Mouse (Mus musculus): ENCODE data around the gene Cd72. TPM values are rescaled to one million over a fixed set of nuclear protein-coding genes. Genes with fewer than 3 reads are reported as not detected.

The Cd72 gene
- polyA plus RNA-seq, 1 experiment: not detected

DNA sequence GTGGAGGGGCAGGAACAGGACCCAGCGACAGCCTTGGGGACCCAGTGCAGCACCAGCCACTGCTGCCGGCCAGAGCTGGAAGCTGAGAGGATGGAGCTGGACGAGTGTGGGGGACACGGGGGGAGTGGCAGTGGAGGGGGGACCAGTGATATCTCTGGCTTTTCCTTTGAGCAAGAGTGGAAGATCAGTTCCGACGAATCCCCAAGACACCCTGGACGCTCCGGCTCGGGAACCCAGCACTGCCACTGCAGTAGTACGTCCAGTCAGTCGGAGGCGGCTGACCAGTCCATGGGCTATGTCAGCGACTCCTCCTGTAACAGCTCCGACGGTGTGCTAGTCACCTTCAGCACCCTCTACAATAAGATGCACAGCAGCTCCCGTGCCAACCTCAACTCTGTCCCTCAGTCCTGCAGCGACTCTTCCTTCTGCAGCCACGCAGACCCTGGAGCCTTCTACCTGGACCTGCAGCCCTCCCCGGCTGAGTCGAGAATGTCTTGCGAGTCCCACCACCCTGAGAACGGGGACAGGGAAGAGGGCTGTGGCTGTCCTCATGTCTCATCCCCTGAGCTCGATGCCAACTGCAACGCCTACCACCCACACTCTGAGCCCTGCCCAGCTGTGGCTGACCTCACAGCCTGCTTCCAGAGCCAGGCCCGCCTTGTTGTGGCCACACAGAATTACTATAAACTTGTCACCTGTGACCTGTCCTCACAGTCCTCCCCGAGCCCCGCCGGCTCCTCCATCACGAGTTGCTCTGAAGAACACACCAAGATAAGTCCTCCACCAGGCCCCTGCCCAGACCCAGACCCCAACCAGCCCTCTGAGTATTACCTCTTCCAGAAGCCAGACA is 39.0 kb downstream of the Cd72 start:
- TF ChIP-seq CTCF (IDR thresholded peaks at IDR 0.05; ENCODE audit: low read depth, low read length) (no peak), POLR2A (IDR thresholded peaks at IDR 0.05; ENCODE audit: insufficient read depth, low read length) (no peak), EP300 (IDR thresholded peaks at IDR 0.05; ENCODE audit: insufficient read depth, low read depth, low read length) (no peak)
- H3K27ac ChIP-seq (ENCODE audit: insufficient read depth, low read length): no peak overlapping the region
- H3K4me3 ChIP-seq (ENCODE audit: low read depth, low read length): 0 out of 2 replicates have a peak overlapping the region, but pooled peaks have one; percentile 10
- H3K36me3 ChIP-seq (ENCODE audit: control insufficient read depth, insufficient read depth, low read length, poor library complexity, severe bottlenecking): no peaks in the 10 kb centered on the region
- H3K9me3 ChIP-seq (replicated peaks; ENCODE audit: control insufficient read depth, insufficient read depth, low read length, poor library complexity, severe bottlenecking): no peaks in the 10 kb centered on the region
- H3K4me1 ChIP-seq (ENCODE audit: control insufficient read depth, insufficient read depth, low read length): no peaks in the 10 kb centered on the region
- no peaks in the 10 kb centered on the region for H3K27me3 ChIP-seq (ENCODE audit: control insufficient read depth, insufficient read depth, low read length, poor library complexity, severe bottlenecking)
- H3K9ac ChIP-seq (ENCODE audit: low read depth, poor library complexity, severe bottlenecking): no peak overlapping the region

DNA sequence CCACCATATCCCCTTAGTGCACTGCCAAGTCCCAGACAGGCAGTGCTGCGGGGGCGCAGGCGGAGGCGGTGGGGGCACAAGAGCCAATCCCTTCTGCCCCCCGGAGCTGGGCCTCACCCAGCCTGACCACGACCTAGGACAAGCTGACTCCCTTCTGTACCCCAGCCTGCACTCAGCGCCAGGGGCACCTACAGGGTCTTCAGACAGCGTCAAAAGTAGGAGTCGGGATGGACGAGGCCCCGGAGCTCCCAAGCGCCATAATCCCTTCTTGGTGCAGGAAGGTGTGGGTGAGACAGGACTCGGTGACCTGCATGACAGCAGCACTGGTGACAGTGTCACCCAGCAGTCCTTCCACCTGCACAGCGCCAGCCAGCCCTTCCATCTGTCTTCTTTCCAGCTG is 39.7 kb downstream of the Cd72 start:
- Histone ChIP-seq H3K36me3 (ENCODE audit: control insufficient read depth, insufficient read depth, low read length, poor library complexity, severe bottlenecking) (no peaks in the 10 kb centered on the region), H3K27ac (ENCODE audit: insufficient read depth, low read length) (no peak overlapping the region), H3K9me3 (replicated peaks; ENCODE audit: control insufficient read depth, insufficient read depth, low read length, poor library complexity, severe bottlenecking) (no peaks in the 10 kb centered on the region), H3K9ac (ENCODE audit: low read depth, poor library complexity, severe bottlenecking) (no peak overlapping the region), H3K4me3 (ENCODE audit: low read depth, low read length) (no peak overlapping the region), H3K27me3 (ENCODE audit: control insufficient read depth, insufficient read depth, low read length, poor library complexity, severe bottlenecking) (no peaks in the 10 kb centered on the region), H3K4me1 (ENCODE audit: control insufficient read depth, insufficient read depth, low read length) (no peaks in the 10 kb centered on the region)
- TF ChIP-seq POLR2A (IDR thresholded peaks at IDR 0.05; ENCODE audit: insufficient read depth, low read length) (no peak), EP300 (IDR thresholded peaks at IDR 0.05; ENCODE audit: insufficient read depth, low read depth, low read length) (no peak), CTCF (IDR thresholded peaks at IDR 0.05; ENCODE audit: low read depth, low read length) (no peak)

DNA sequence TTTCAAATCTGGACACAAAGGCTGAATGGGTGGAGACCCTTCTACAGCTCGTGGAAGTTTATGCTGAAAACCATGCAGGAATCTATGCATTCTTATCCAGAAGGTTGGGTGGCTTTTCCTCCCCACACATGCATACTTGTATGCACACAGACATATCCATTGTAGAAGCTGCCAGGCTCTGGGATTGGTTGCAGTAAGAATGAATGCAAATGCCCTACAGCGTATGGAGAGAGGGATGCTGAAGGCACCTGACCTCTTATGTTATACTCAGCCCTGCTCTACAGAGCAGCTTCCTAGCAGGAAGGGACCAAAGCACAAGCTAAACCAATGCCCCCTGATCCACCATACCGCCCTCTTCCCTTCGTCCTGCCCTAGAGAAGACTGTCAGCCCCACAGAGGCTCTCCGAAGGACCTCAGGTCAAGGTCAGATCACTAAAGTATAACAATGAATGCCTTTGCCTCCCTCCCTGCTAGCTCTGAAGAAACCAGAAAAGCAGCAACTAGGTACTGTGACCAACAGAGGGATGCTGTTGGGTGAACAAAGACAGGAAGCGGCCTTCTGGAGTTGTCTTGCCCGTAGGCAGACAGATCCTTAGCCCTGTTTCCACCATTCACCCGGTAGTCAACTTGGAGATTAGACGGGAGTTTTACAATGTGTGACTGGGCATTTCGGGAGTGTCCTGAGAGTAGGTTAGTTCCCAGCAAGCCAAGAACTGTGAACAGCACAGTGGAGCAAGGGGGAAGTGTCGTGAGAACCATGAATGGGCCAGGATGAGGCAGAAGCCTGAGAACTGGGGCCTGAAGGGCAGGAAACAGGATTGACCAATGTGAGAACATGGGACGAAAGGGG is 47.1 kb downstream of the Cd72 start:
- Histone ChIP-seq H3K9me3 (replicated peaks; ENCODE audit: control insufficient read depth, insufficient read depth, low read length, poor library complexity, severe bottlenecking) (no peaks in the 10 kb centered on the region), H3K9ac (ENCODE audit: low read depth, poor library complexity, severe bottlenecking) (no peak overlapping the region), H3K4me1 (ENCODE audit: control insufficient read depth, insufficient read depth, low read length) (peaks cover 4% of the 10 kb centered on the region), H3K27ac (ENCODE audit: insufficient read depth, low read length) (peak overlapping the region; percentile 53), H3K4me3 (ENCODE audit: low read depth, low read length) (no peak overlapping the region), H3K36me3 (ENCODE audit: control insufficient read depth, insufficient read depth, low read length, poor library complexity, severe bottlenecking) (no peaks in the 10 kb centered on the region), H3K27me3 (ENCODE audit: control insufficient read depth, insufficient read depth, low read length, poor library complexity, severe bottlenecking) (no peaks in the 10 kb centered on the region)
- TF ChIP-seq CTCF (IDR thresholded peaks at IDR 0.05; ENCODE audit: low read depth, low read length): no peak
- TF ChIP-seq POLR2A (IDR thresholded peaks at IDR 0.05; ENCODE audit: insufficient read depth, low read length): no peak
- TF ChIP-seq EP300 (IDR thresholded peaks at IDR 0.05; ENCODE audit: insufficient read depth, low read depth, low read length): no peak

DNA sequence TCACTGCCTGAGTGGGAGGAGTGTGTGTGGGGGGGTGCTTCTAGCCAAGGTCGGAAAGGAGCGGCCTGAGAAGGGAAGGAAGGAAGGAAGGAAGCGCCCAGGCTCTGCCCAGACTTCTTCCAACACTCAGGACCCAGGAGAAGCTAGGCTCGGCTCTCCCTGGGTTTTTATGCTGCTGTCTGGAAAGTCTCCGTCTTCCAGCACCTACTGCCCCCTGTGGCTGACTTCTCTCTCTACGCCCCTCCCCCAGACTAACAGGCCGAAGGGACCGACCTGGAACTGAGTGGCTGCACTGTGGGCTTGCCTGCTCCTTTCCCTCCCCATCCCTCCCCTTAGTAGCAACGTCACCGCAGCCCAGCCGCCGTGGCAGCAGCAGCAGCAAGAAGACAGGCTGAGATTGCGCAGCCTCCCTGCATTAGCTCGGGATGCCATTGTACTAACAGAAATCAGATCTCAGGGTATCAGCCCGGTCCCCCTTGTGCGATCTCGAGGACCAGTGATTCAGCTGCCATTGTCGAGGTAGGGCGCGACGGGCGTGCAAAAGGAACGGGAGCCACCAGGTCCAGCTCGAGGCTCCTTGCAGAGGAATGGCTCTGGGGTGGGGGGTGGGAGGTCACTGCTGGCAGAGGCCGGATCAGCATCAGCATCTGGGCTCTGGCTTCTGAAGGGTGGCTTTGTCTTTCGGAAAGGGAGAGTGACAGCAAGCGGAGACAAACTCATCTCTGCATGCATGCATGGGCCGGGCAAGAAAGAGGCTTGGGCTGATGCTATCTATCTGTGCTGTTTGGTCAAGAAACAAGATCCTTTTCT is 48.1 kb downstream of the Cd72 start:
- no peaks in the 10 kb centered on the region for H3K9me3 ChIP-seq (replicated peaks; ENCODE audit: control insufficient read depth, insufficient read depth, low read length, poor library complexity, severe bottlenecking)
- peak overlapping the region; percentile 40 for H3K27ac ChIP-seq (ENCODE audit: insufficient read depth, low read length)
- no peaks in the 10 kb centered on the region for H3K36me3 ChIP-seq (ENCODE audit: control insufficient read depth, insufficient read depth, low read length, poor library complexity, severe bottlenecking)
- TF ChIP-seq CTCF (IDR thresholded peaks at IDR 0.05; ENCODE audit: low read depth, low read length): peak; percentile 42
- no peak for TF ChIP-seq POLR2A (IDR thresholded peaks at IDR 0.05; ENCODE audit: insufficient read depth, low read length)
- peak; percentile 62; the same call in 1 of the 2 replicates for TF ChIP-seq EP300 (IDR thresholded peaks at IDR 0.05; ENCODE audit: insufficient read depth, low read depth, low read length)
- peaks cover 4% of the 10 kb centered on the region for H3K4me1 ChIP-seq (ENCODE audit: control insufficient read depth, insufficient read depth, low read length)
- no peaks in the 10 kb centered on the region for H3K27me3 ChIP-seq (ENCODE audit: control insufficient read depth, insufficient read depth, low read length, poor library complexity, severe bottlenecking)
- H3K4me3 ChIP-seq (ENCODE audit: low read depth, low read length): peak overlapping the region; percentile 29
- H3K9ac ChIP-seq (ENCODE audit: low read depth, poor library complexity, severe bottlenecking): 0 out of 2 replicates have a peak overlapping the region, but pooled peaks have one; percentile 15

DNA sequence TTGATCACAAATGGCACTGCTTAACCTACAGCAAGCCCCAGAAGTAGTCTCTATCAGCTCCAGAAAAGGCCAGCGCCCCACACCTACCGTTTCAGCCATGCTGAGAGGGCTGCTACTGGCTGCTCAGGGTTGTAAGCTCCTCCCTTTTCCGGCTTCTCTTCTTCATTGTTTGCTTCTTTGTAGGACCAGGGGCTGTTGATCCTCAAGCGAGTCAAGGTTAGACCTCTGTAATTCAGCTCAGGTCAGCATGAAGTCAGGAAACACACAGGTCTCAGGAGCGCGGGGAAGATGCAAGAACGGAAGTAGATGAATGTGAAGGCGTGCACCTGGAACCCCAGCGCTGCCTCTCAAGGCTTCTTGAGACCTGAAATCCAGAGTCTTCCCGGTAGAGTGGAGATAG is 49.7 kb downstream of the Cd72 start:
- Histone ChIP-seq H3K9me3 (replicated peaks; ENCODE audit: control insufficient read depth, insufficient read depth, low read length, poor library complexity, severe bottlenecking) (no peaks in the 10 kb centered on the region), H3K4me3 (ENCODE audit: low read depth, low read length) (0 out of 2 replicates have a peak overlapping the region, but pooled peaks have one; percentile 1), H3K36me3 (ENCODE audit: control insufficient read depth, insufficient read depth, low read length, poor library complexity, severe bottlenecking) (no peaks in the 10 kb centered on the region), H3K27me3 (ENCODE audit: control insufficient read depth, insufficient read depth, low read length, poor library complexity, severe bottlenecking) (no peaks in the 10 kb centered on the region), H3K4me1 (ENCODE audit: control insufficient read depth, insufficient read depth, low read length) (peaks cover 9% of the 10 kb centered on the region), H3K27ac (ENCODE audit: insufficient read depth, low read length) (peak overlapping the region; percentile 40), H3K9ac (ENCODE audit: low read depth, poor library complexity, severe bottlenecking) (no peak overlapping the region)
- TF ChIP-seq EP300 (IDR thresholded peaks at IDR 0.05; ENCODE audit: insufficient read depth, low read depth, low read length) (0 out of 2 replicates have a peak, but pooled peaks have one; percentile 35), POLR2A (IDR thresholded peaks at IDR 0.05; ENCODE audit: insufficient read depth, low read length) (no peak), CTCF (IDR thresholded peaks at IDR 0.05; ENCODE audit: low read depth, low read length) (no peak)

Measured in ES-Bruce4 (cell line).